In genomic region chr15:83774922-83775321, GRCm38 (mm10) we compare ENCODE assay signal across 24 mouse cellular contexts. TPM values are rescaled to one million over a fixed set of nuclear protein-coding genes. Genes with fewer than 3 reads are reported as not detected.
DNase-seq lines count a peak whose midpoint lies in the region; ATAC-seq and TF ChIP-seq lines count a peak whose summit lies in the region.
"Had no signal": no experiment of that assay in that cellular context is flagged by ENCODE, and none has a peak within 500 bp of the region (broad histone marks: within the 10 kb centered on the region; RNA-seq: fewer than 3 reads in every experiment).

No protein-coding gene starts in this region.

- no peaks in the 10 kb centered on the region for H3K9me3 ChIP-seq in forebrain, embryonic 10.5 days
- H3K9me3 ChIP-seq in forebrain, embryonic 11.5 days (ENCODE audit: control insufficient read depth, low read length) = no peaks in the 10 kb centered on the region
- no peaks in the 10 kb centered on the region for H3K9me3 ChIP-seq in midbrain, postnatal 0 days (ENCODE audit: low read length)
- H3K9me3 ChIP-seq in midbrain, embryonic 10.5 days (replicated peaks) = no peaks in the 10 kb centered on the region
- H3K9me3 ChIP-seq: heart, embryonic 13.5 days; hindbrain, embryonic 12.5 days had no signal

- 75% methylated on average over 4 of the region's 4 CpGs for WGBS in forebrain, embryonic 10.5 days
- 68% methylated on average over 4 of the region's 4 CpGs for WGBS in forebrain, embryonic 11.5 days
- WGBS in midbrain, postnatal 0 days = 72% methylated on average over 4 of the region's 4 CpGs
- WGBS in midbrain, embryonic 10.5 days = 70% methylated on average over 4 of the region's 4 CpGs

- ATAC-seq in forebrain, embryonic 11.5 days (replicated peaks; ENCODE audit: low FRiP score) = no peak
- ATAC-seq in midbrain, postnatal 0 days (ENCODE audit: low FRiP score) = no peak
- ATAC-seq: CD4-positive, CD25-positive, alpha-beta regulatory T cell, adult 4 months; hindbrain, embryonic 16.5 days had no signal

- peaks cover 54% of the 10 kb centered on the region for H3K4me1 ChIP-seq in forebrain, embryonic 10.5 days
- H3K4me1 ChIP-seq in forebrain, embryonic 11.5 days (replicated peaks; ENCODE audit: control insufficient read depth, insufficient read depth, low read length) = no peaks in the 10 kb centered on the region; the same call in 1 of the 2 replicates
- H3K4me1 ChIP-seq in midbrain, postnatal 0 days (ENCODE audit: insufficient read depth, low read length) = no peaks in the 10 kb centered on the region; the same call in 1 of the 2 replicates
- H3K4me1 ChIP-seq in midbrain, embryonic 10.5 days = peaks cover 19% of the 10 kb centered on the region

- H3K4me3 ChIP-seq in forebrain, embryonic 10.5 days = no peak overlapping the region
- H3K4me3 ChIP-seq in forebrain, embryonic 11.5 days (ENCODE audit: low read depth, low read length) = no peak overlapping the region
- H3K4me3 ChIP-seq in midbrain, postnatal 0 days (ENCODE audit: low read depth, low read length) = no peak overlapping the region
- H3K4me3 ChIP-seq in midbrain, embryonic 10.5 days = no peak overlapping the region
- H3K4me3 ChIP-seq: heart, embryonic 13.5 days; hindbrain, embryonic 12.5 days had no signal

- peak; percentile 72 to 82 for DNase-seq in cerebellum, postnatal 10 days
- no peak for DNase-seq in cerebellum, adult 18-20 months
- DNase-seq in forebrain, embryonic 10.5 days (ENCODE audit: extremely low spot score, low spot score) = no peak
- no peak for DNase-seq in forebrain, embryonic 11.5 days (ENCODE audit: low spot score)
- DNase-seq in midbrain, postnatal 0 days (ENCODE audit: low spot score) = peak; percentile 31
- no peak for DNase-seq in midbrain, embryonic 10.5 days (ENCODE audit: low spot score)
- DNase-seq in spleen, postnatal 4 days (ENCODE audit: low spot score in 2 of 2) = no peak
- DNase-seq in ovary, postnatal 14 days (ENCODE audit: low spot score) = no peak
- DNase-seq: adrenal gland, adult 8-10 months; adrenal gland, postnatal 36 days; B cell, adult 2 months; cerebellum, adult 11 months; cerebellum, postnatal 36 days; gastrocnemius, postnatal 36 days; heart, adult 11 months; heart, postnatal 36 days; kidney, adult 11 months had no signal

- peaks cover 74% of the 10 kb centered on the region for H3K27me3 ChIP-seq in forebrain, embryonic 10.5 days (ENCODE audit: poor library complexity, severe bottlenecking)
- peaks cover 3% of the 10 kb centered on the region; the same call in 1 of the 2 replicates for H3K27me3 ChIP-seq in forebrain, embryonic 11.5 days (ENCODE audit: control insufficient read depth, insufficient read depth, low read length)
- H3K27me3 ChIP-seq in midbrain, postnatal 0 days (ENCODE audit: insufficient read depth, low read length) = no peaks in the 10 kb centered on the region
- peaks cover 54% of the 10 kb centered on the region for H3K27me3 ChIP-seq in midbrain, embryonic 10.5 days (ENCODE audit: low read depth, poor library complexity, severe bottlenecking)

- H3K9ac ChIP-seq in forebrain, embryonic 11.5 days (ENCODE audit: low read length) = no peak overlapping the region
- H3K9ac ChIP-seq in midbrain, postnatal 0 days (replicated peaks; ENCODE audit: low read length, poor library complexity, severe bottlenecking) = no peak overlapping the region
- H3K9ac ChIP-seq: heart, embryonic 13.5 days; hindbrain, embryonic 12.5 days had no signal

- H3K27ac ChIP-seq in forebrain, embryonic 10.5 days = peak overlapping the region; percentile 40; the same call in 1 of the 2 replicates
- H3K27ac ChIP-seq in forebrain, embryonic 11.5 days (ENCODE audit: low read depth, low read length) = no peak overlapping the region
- no peak overlapping the region for H3K27ac ChIP-seq in midbrain, postnatal 0 days (ENCODE audit: low read depth, low read length)
- H3K27ac ChIP-seq in midbrain, embryonic 10.5 days (replicated peaks) = no peak overlapping the region
- H3K27ac ChIP-seq: heart, embryonic 13.5 days; hindbrain, embryonic 12.5 days had no signal

- TF ChIP-seq CTCF in midbrain, postnatal 0 days (IDR thresholded peaks at IDR 0.05) = no peak

- no peak overlapping the region for H3K4me2 ChIP-seq in forebrain, embryonic 11.5 days (ENCODE audit: low read depth, low read length, severe bottlenecking)
- H3K4me2 ChIP-seq in midbrain, postnatal 0 days (ENCODE audit: low read depth, low read length, poor library complexity, severe bottlenecking) = no peak overlapping the region
- H3K4me2 ChIP-seq: heart, embryonic 13.5 days; hindbrain, embryonic 12.5 days had no signal

- no peaks in the 10 kb centered on the region for H3K36me3 ChIP-seq in forebrain, embryonic 10.5 days (replicated peaks)
- H3K36me3 ChIP-seq in forebrain, embryonic 11.5 days (ENCODE audit: control insufficient read depth, insufficient read depth, low read length) = no peaks in the 10 kb centered on the region
- H3K36me3 ChIP-seq in midbrain, postnatal 0 days (ENCODE audit: insufficient read depth, low read length) = no peaks in the 10 kb centered on the region
- no peaks in the 10 kb centered on the region for H3K36me3 ChIP-seq in midbrain, embryonic 10.5 days
- H3K36me3 ChIP-seq: G1E; heart, embryonic 13.5 days; hindbrain, embryonic 12.5 days had no signal

RNA-seq across cellular contexts. Expression of gene Mpped1, which starts 4.3 kb away (rescaled TPM):
- polyA plus RNA-seq in forebrain, embryonic 10.5 days (2016; fragmentation: Nextera tagmentation; extraction: Ambion mirVana) = 33.4 and 35.9 TPM in 2 replicates
- polyA plus RNA-seq in forebrain, embryonic 11.5 days (2014; fragmentation: Nextera tagmentation; extraction: Ambion mirVana) = 39.2 and 40.6 TPM in 2 replicates
- total RNA-seq in midbrain, postnatal 0 days (2014; rRNA removed) = 41.1 and 48.0 TPM in 2 replicates
- 18.1 and 20.3 TPM in 2 replicates for polyA plus RNA-seq in midbrain, postnatal 0 days (2015; fragmentation: Nextera tagmentation; extraction: Ambion mirVana)
- 8.4 and 10.7 TPM in 2 replicates for polyA plus RNA-seq in midbrain, embryonic 10.5 days (2016; fragmentation: Nextera tagmentation; extraction: Ambion mirVana)
- total RNA-seq: adrenal gland, postnatal 36 days; G1E; gastrocnemius, adult 8-10 months; gastrocnemius, postnatal 36 days; heart, postnatal 36 days had no signal
- polyA plus RNA-seq: CD4-positive, CD25-positive, alpha-beta regulatory T cell, adult 4 months; G1E; heart, postnatal 0 days had no signal

RNA-seq across cellular contexts. Expression of gene Scube1, which starts 50.1 kb away (rescaled TPM):
- polyA plus RNA-seq in forebrain, embryonic 10.5 days (2016; fragmentation: Nextera tagmentation; extraction: Ambion mirVana) = 58.7 and 68.0 TPM in 2 replicates
- 33.9 and 38.0 TPM in 2 replicates for polyA plus RNA-seq in forebrain, embryonic 11.5 days (2014; fragmentation: Nextera tagmentation; extraction: Ambion mirVana)
- total RNA-seq in midbrain, postnatal 0 days (2014; rRNA removed) = 14.9 and 19.9 TPM in 2 replicates
- polyA plus RNA-seq in midbrain, postnatal 0 days (2015; fragmentation: Nextera tagmentation; extraction: Ambion mirVana) = 4.7 TPM in 2 replicates
- polyA plus RNA-seq in midbrain, embryonic 10.5 days (2016; fragmentation: Nextera tagmentation; extraction: Ambion mirVana) = 64.4 and 74.8 TPM in 2 replicates
- polyA plus RNA-seq: CD4-positive, CD25-positive, alpha-beta regulatory T cell, adult 4 months; G1E had no signal

Comparison
In these comparisons a context has a peak if more than half of its experiments do, and no peak if none do; other contexts are left out.
1. DNase-seq: peak in cerebellum, postnatal 10 days (2 of 2) and midbrain, postnatal 0 days (single experiment); none in cerebellum, adult 18-20 months (0 of 2), forebrain, embryonic 10.5 days (single experiment), forebrain, embryonic 11.5 days (single experiment), midbrain, embryonic 10.5 days (single experiment), spleen, postnatal 4 days (0 of 2) and ovary, postnatal 14 days (single experiment).